Mouse (Mus musculus): ENCODE results near the gene Auts2.

DNA sequence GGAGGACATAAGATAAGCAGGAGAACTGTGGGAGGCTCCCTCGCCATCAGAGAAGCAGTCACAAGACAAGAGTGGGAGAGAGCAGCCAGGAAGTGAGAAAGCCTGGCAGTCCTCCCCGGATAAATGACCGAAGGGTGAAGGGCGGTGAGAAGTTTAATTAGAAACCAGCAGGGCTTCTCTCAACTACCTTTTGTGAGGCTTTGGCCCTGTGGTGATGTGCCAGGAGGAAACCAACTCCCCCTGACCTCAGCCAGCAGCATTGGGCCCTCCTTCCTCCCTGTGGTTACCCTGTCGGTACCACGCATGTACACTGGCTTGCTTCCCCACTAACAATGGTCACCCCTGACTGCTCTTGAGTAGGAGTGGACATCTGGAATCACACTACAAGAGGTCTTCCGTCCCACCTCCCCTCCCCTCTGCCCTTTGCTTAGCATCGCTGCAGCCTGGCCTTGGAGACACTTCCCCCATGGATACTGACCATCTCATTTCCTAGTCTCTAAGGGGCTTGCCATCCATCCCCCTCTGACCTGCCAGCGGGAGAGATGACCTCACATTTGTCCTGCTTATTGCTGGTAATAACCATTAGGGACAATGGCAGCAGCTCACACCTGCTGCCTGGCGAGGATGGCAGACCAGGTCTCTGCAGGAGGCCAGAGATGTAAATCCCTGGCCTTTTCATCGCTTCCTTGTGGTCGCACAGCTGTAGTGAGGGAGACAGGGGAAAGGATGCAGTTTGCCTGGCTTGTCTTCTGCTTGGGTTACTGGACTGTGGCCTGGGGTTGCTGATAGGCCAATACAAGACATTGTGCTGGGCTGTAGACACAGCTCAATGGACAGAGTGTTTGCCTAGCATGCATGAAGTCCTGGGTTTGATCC, 958.6 kb downstream of the Auts2 start:
- no peak for TF ChIP-seq CTCF (IDR thresholded peaks at IDR 0.05; ENCODE audit: low read depth)
- TF ChIP-seq EP300 (IDR thresholded peaks at IDR 0.05; ENCODE audit: low read depth): no peak
